Mouse (Mus musculus): ENCODE results near the gene Phactr1. TPM values are rescaled to one million over a fixed set of nuclear protein-coding genes. Genes with fewer than 3 reads are reported as not detected.

Gene Phactr1
- total and polyA plus RNA-seq, 2 experiments: 0.16 to 0.28 TPM

DNA sequence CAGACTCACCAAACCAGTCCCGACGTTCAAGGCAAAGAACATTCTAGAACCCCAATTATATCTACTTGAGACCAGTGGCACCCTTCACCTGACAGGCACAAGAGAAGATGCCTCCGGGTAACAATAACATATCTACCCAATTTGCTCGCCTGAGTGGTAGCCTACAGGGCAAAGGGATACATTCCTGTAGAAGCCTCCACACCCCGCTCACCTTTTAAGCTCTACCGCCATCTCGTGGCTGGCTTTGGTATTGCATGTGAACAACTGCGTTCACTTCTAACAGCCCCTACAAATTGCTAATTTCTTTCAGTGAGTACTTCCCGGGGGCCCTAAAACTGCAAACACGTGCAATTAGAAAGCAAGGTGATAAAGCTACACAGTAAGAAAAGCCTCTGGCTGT, 142.1 kb downstream of the Phactr1 start:
- no peaks in the 10 kb centered on the region for H3K4me1 ChIP-seq (ENCODE audit: control insufficient read depth, insufficient read depth, low read length)
- no peak overlapping the region for H3K27ac ChIP-seq (replicated peaks; ENCODE audit: insufficient read depth, low read depth, low read length)
- no peaks in the 10 kb centered on the region for H3K36me3 ChIP-seq (ENCODE audit: control insufficient read depth, insufficient read depth, low read length)
- no peak overlapping the region for H3K4me3 ChIP-seq (ENCODE audit: insufficient read depth, low read depth, low read length)
- WGBS: 22% methylated on average over 10 of the region's 10 CpGs
- TF ChIP-seq CTCF (IDR thresholded peaks at IDR 0.05; ENCODE audit: low read depth, low read length): peak; percentile 69; the same call in 1 of the 2 replicates
- TF ChIP-seq POLR2A (IDR thresholded peaks at IDR 0.05; ENCODE audit: extremely low read depth, insufficient read depth, low read length): no peak
- DNase-seq (ENCODE audit: extremely low read depth, low read depth, low spot score): peak; percentile 26
- H3K9ac ChIP-seq (ENCODE audit: low read depth, low read length): no peak overlapping the region
- H3K79me2 ChIP-seq (ENCODE audit: control insufficient read depth, insufficient read depth, low read length): no peaks in the 10 kb centered on the region
- H3K27me3 ChIP-seq (ENCODE audit: control insufficient read depth, insufficient read depth, low read length): no peaks in the 10 kb centered on the region

DNA sequence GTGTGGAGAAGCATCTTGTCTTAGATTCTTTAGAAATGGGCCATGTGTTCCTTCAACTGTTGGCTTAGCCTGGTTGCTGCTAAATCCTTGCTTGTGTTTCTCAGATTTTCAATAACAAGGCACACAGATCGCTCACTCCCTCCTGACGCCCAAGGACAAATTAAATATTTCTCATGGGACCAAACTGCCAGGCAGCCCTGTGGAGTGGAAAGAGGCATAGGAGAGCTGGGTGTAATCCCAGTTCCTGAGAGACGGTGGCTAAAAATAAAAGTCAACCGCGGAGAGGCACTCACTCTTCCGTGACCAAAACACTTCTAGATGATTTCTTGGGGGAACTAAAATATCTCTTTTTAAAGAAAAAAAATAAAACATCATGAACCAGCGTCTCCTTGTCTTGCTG, 143.5 kb downstream of the Phactr1 start:
- H3K9ac ChIP-seq (ENCODE audit: low read depth, low read length): no peak overlapping the region
- 93% methylated on average over 7 of the region's 7 CpGs for WGBS
- H3K4me3 ChIP-seq (ENCODE audit: insufficient read depth, low read depth, low read length): no peak overlapping the region
- no peaks in the 10 kb centered on the region for H3K4me1 ChIP-seq (ENCODE audit: control insufficient read depth, insufficient read depth, low read length)
- no peak for DNase-seq (ENCODE audit: extremely low read depth, low read depth, low spot score)
- H3K27ac ChIP-seq (replicated peaks; ENCODE audit: insufficient read depth, low read depth, low read length): no peak overlapping the region
- no peak for TF ChIP-seq CTCF (IDR thresholded peaks at IDR 0.05; ENCODE audit: low read depth, low read length)
- TF ChIP-seq POLR2A (IDR thresholded peaks at IDR 0.05; ENCODE audit: extremely low read depth, insufficient read depth, low read length): no peak
- no peaks in the 10 kb centered on the region for H3K79me2 ChIP-seq (ENCODE audit: control insufficient read depth, insufficient read depth, low read length)
- H3K36me3 ChIP-seq (ENCODE audit: control insufficient read depth, insufficient read depth, low read length): no peaks in the 10 kb centered on the region
- H3K27me3 ChIP-seq (ENCODE audit: control insufficient read depth, insufficient read depth, low read length): no peaks in the 10 kb centered on the region

DNA sequence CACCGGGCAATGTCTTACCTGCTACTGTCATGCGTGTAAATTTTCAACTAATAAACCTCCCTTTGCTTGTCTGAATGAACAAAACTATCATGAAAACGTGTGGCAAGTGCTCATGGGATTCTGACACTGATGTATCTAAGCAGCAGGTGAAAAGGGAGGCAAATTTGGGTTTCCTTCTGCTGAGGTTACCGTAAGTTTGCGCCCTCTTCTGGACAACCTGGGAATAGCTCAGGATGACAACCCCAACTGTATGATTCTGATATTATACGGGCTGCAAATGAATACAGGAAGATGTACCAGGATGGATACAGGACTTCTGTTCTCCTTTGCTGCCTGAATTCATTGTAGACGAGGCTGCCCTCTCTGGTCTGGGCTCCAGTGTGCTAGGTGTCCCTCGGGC, 146.2 kb downstream of the Phactr1 start:
- peak; percentile 21 for DNase-seq (ENCODE audit: extremely low read depth, low read depth, low spot score)
- peak; percentile 48 for TF ChIP-seq CTCF (IDR thresholded peaks at IDR 0.05; ENCODE audit: low read depth, low read length)
- no peak for TF ChIP-seq POLR2A (IDR thresholded peaks at IDR 0.05; ENCODE audit: extremely low read depth, insufficient read depth, low read length)
- H3K79me2 ChIP-seq (ENCODE audit: control insufficient read depth, insufficient read depth, low read length): no peaks in the 10 kb centered on the region
- H3K4me1 ChIP-seq (ENCODE audit: control insufficient read depth, insufficient read depth, low read length): no peaks in the 10 kb centered on the region
- H3K27me3 ChIP-seq (ENCODE audit: control insufficient read depth, insufficient read depth, low read length): no peaks in the 10 kb centered on the region
- 59% methylated on average over 8 of the region's 8 CpGs for WGBS
- H3K36me3 ChIP-seq (ENCODE audit: control insufficient read depth, insufficient read depth, low read length): no peaks in the 10 kb centered on the region
- H3K27ac ChIP-seq (replicated peaks; ENCODE audit: insufficient read depth, low read depth, low read length): no peak overlapping the region
- H3K4me3 ChIP-seq (ENCODE audit: insufficient read depth, low read depth, low read length): no peak overlapping the region
- no peak overlapping the region for H3K9ac ChIP-seq (ENCODE audit: low read depth, low read length)

DNA sequence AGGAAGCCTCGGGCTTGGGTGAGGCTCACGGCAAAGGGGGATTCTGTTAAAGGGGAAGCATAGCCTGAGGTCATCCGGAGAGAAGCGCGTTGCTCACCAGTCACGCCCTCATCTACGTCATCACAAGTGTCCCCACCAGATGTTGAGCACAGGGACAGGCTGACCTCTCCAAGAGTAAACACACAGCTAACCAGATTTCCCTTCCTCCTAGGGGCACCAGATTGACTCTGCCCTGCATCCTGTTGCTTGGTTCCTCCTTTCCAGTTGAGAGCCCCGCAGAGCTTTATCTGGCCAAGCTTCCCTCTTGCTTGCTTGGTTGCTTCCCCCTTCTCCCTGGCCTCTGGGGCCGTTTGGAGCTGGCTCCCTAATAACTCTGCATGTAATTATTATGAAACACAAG, 148.6 kb downstream of the Phactr1 start:
- WGBS: 31% methylated on average over 9 of the region's 9 CpGs

DNA sequence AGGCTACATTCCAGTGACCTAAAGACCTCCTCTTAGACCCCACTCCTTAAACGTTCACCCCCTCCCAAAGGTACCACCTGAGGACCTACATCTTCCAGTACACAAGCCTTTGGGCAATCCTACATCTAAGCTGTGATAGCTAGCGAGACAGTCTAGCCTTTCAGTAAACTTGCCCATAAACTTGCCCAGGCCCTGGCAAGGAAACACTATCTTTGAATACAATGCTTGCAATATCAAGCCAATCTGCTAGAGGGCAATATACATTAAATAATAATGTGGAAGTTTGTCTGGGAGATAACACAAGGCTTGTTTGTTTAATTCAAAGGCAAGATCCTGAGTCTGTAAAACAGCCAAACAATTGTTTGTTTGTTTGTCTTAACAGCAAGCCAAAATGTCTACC, 155.0 kb downstream of the Phactr1 start:
- 47% methylated on average over 2 of the region's 2 CpGs for WGBS
- H3K27ac ChIP-seq (replicated peaks; ENCODE audit: insufficient read depth, low read depth, low read length): no peak overlapping the region
- no peak for DNase-seq (ENCODE audit: extremely low read depth, low read depth, low spot score)

More for the DNA sequence above, 148.6 kb downstream of the Phactr1 start:
- TF ChIP-seq POLR2A (IDR thresholded peaks at IDR 0.05; ENCODE audit: extremely low read depth, insufficient read depth, low read length) (no peak), CTCF (IDR thresholded peaks at IDR 0.05; ENCODE audit: low read depth, low read length) (no peak)
- Histone ChIP-seq H3K4me3 (ENCODE audit: insufficient read depth, low read depth, low read length) (no peak overlapping the region), H3K36me3 (ENCODE audit: control insufficient read depth, insufficient read depth, low read length) (no peaks in the 10 kb centered on the region), H3K27me3 (ENCODE audit: control insufficient read depth, insufficient read depth, low read length) (no peaks in the 10 kb centered on the region), H3K4me1 (ENCODE audit: control insufficient read depth, insufficient read depth, low read length) (no peaks in the 10 kb centered on the region), H3K79me2 (ENCODE audit: control insufficient read depth, insufficient read depth, low read length) (no peaks in the 10 kb centered on the region), H3K9ac (ENCODE audit: low read depth, low read length) (no peak overlapping the region), H3K27ac (replicated peaks; ENCODE audit: insufficient read depth, low read depth, low read length) (no peak overlapping the region; the same call in 1 of the 2 replicates)
- peak; percentile 57 for DNase-seq (ENCODE audit: extremely low read depth, low read depth, low spot score)

DNA sequence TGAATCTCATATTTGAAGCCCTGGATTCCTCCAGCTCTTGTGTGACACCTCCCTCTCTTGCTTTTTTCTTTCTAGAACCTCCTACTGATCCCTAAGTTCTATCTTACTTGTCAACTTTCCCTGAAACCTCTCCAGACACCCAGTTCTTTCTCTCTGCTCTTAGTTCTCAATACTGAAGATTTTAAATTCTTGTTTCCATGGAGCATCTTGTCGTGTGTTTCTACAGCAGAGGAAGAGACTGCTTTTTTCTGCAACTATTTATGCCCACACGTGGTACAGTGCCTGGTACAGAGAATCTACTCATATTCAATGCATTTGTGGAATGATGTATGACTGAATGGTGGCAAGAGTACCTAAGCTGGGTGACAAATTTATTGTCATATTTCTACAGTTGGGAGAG, 158.9 kb downstream of the Phactr1 start:
- TF ChIP-seq CTCF (IDR thresholded peaks at IDR 0.05; ENCODE audit: low read depth, low read length): no peak
- DNase-seq (ENCODE audit: extremely low read depth, low read depth, low spot score): no peak
- Histone ChIP-seq H3K36me3 (ENCODE audit: control insufficient read depth, insufficient read depth, low read length) (no peaks in the 10 kb centered on the region), H3K9ac (ENCODE audit: low read depth, low read length) (no peak overlapping the region), H3K27ac (replicated peaks; ENCODE audit: insufficient read depth, low read depth, low read length) (no peak overlapping the region), H3K27me3 (ENCODE audit: control insufficient read depth, insufficient read depth, low read length) (no peaks in the 10 kb centered on the region), H3K4me3 (ENCODE audit: insufficient read depth, low read depth, low read length) (no peak overlapping the region), H3K4me1 (ENCODE audit: control insufficient read depth, insufficient read depth, low read length) (no peaks in the 10 kb centered on the region), H3K79me2 (ENCODE audit: control insufficient read depth, insufficient read depth, low read length) (no peaks in the 10 kb centered on the region)
- 61% methylated on average over 2 of the region's 2 CpGs for WGBS

More for the DNA sequence above, 155.0 kb downstream of the Phactr1 start:
- Histone ChIP-seq H3K9ac (ENCODE audit: low read depth, low read length) (no peak overlapping the region), H3K4me1 (ENCODE audit: control insufficient read depth, insufficient read depth, low read length) (no peaks in the 10 kb centered on the region), H3K79me2 (ENCODE audit: control insufficient read depth, insufficient read depth, low read length) (no peaks in the 10 kb centered on the region), H3K27me3 (ENCODE audit: control insufficient read depth, insufficient read depth, low read length) (no peaks in the 10 kb centered on the region), H3K4me3 (ENCODE audit: insufficient read depth, low read depth, low read length) (no peak overlapping the region), H3K36me3 (ENCODE audit: control insufficient read depth, insufficient read depth, low read length) (no peaks in the 10 kb centered on the region)
- TF ChIP-seq CTCF (IDR thresholded peaks at IDR 0.05; ENCODE audit: low read depth, low read length) (no peak), POLR2A (IDR thresholded peaks at IDR 0.05; ENCODE audit: extremely low read depth, insufficient read depth, low read length) (no peak)
